Mouse (Mus musculus): ENCODE results near the gene Plekhg5.

The Plekhg5 gene

DNA sequence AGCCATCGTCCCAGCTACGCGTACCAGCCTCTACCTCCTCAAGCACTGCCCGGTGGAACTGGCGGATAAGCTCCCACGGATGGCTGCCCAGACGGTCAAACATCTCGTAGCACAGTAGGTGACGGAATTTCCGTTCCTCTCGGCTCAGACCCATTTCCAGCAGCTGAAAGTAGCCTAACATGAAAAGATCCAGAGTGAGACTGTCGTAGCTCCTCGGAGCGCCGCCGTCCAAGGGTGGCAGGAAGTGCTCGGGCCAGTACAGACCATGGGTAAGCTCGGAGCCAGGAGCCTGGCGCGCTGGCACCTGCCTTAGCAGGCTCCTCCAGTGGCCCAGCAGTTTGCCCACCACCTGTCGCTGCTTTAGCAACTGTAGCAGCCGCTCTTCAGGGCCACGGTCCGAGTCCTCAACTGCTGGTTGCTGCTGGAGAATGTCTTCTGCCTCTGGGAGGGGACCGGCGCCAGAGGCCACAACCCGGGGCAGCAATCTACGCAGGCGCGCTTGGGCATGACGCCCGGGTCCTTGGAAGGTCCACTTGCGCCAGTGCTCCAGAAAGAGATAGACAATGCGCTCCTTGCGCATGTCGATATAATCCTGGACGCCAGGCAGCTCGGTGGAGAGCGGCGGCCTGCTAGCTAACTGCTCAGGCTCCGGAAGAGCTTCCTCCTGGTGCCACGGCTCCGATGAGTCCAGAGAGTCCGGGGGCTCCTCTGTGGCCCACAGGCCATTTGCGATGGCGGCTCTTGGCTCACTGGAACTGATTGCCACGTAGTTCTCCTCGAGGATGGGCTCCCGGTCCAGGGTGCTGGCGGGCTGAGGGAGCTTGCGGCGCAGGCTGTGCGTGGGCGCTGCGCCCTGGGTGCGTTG lies 53.1 kb downstream of the Plekhg5 start:
- DNase-seq (ENCODE audit: low spot score), result no peak

- DNase-seq (ENCODE audit: low spot score), result no peak
Observed at GRCm38 (mm10) chr4:152126026-152126920, 54.0 kb downstream of the Plekhg5 start.

DNA sequence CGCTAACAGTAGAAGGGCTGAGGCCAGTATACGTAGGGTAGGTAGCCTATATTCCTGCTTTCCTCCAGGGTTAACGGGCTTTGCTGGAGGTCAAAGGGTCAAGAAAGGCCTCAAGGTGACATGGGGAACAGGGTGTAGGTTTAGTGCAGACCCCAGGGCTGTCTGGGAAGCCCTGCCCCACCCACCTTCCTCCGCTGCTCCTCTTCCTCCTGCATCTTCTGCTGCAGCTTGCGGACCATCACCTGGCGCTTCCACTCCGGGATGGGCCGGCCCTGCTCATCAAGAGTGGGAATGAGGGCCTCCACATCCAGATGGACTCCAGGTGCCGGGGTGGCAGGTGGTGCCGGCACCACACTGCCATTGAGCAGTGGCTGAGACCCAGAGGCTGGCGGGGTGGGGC lies 55.6 kb downstream of the Plekhg5 start:
- no peak for DNase-seq (ENCODE audit: low spot score)

DNA sequence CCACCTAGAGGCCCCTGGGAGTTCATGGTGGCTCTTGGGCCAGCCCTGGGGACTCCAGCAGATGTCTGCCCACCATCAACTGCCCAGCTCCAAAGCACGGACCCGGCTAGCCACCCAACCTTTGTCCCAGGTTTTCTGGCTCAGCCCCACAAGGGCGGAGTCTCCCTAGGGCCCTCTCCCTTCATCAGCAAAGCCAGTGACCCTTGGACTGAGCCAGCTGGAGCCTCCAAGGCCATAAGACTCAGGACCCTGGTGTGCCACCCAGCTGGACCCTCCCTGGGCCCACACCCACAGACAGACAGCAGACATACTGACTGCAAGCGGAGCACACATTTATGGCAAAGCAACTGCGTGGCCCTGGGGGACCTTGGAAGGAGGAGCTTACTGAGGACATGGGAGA lies 56.5 kb downstream of the Plekhg5 start:
- no peak for DNase-seq (ENCODE audit: low spot score)

DNA sequence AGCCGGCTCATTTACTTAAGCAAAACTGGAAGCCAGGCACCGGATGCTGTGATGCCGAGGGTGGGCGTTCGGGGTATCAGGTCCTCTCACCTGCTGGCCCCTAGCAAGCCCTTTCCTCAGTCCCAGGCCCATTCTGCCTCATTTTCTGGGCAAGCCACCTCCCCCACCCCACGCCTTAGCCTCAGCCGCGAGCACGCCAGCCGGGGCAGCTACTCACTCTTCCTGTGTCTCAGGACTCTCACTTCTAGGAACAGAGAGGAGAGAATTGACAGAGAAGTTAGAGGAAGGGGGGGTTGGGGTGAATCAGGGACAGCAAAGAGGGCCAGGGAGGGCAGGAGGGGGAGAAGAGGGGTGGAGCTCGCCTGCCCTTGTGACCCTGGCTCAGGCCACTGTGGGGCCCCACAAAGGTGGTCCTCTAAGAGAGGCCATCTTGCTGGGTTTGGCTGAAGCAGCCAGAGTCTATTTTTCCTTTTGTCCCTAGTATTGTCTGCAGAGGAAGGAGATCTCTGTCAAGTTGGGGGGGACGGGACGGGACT lies 57.2 kb downstream of the Plekhg5 start:
- DNase-seq (ENCODE audit: low spot score), result no peak

- DNase-seq (ENCODE audit: low spot score), result peak; percentile 48
Observed at GRCm38 (mm10) chr4:152130771-152131653, 58.7 kb downstream of the Plekhg5 start.

DNA sequence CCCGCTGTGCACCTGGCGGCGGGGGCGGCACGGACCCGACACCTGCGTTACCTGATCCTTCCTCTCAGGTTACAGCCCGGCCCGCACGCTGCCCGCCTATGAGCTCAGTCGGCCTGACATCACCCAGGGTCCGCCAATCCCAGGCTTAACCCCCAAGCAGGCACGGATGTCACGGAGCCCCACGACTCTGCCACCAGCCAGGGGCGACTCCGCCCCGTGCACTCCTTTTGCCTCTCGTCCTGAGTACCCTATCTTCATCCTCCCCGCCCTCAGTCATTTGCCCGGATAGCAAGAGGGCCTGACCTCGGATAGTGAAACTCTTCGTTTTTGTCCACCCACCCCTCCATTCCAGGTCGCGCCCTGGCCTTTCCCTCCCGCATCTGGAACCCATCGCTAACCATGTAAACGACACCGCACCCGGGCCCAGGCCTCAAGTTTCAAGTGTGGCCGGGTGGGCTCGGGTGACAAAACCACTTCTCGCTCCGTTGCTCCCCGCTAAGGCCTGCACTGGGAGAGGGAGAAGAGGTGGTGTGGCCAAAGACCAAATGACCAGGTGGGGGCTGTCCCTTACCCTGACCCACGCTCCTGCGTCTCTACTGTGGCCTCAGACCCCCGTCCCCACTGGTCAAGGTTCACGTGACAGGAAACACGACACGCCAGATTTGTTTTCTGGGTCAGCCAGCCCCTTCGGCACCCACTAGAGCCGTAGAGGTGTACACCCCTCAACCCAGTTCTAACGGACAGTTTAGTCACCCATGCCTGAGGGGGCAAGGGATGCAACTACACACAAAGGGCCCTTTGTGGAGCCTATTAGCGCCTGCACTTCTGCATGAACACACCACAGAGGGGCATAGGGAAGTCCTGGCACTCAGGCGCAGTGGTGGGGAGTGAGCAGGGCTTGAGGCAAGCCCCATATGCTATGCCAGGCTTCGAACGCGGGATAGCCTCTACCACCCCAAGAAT lies 59.8 kb downstream of the Plekhg5 start:
- no peak for DNase-seq (ENCODE audit: low spot score)

DNA sequence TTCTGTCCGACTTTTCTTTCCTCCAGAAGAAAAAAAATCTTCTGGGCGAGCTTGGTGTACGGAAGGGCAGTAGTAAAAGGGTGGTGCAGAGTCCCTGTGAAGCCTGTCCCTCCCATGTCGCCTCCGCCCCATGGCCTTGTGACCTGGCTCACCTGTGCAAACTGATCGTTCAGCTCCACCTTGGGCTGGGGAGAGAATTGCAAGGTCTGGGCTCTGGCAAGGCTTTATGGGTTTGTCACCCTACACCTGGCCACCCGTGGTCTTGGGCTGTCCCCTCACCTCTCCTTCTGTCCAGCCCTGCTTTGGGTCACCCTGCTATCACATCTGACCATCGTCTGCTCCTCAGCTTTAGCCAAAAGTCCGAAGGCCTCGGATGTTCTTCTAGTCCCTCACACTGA lies 60.5 kb downstream of the Plekhg5 start:
- no peak for DNase-seq (ENCODE audit: low spot score)

- DNase-seq (ENCODE audit: low spot score), result no peak
Observed at GRCm38 (mm10) chr4:152133213-152133612, 60.9 kb downstream of the Plekhg5 start.

DNA sequence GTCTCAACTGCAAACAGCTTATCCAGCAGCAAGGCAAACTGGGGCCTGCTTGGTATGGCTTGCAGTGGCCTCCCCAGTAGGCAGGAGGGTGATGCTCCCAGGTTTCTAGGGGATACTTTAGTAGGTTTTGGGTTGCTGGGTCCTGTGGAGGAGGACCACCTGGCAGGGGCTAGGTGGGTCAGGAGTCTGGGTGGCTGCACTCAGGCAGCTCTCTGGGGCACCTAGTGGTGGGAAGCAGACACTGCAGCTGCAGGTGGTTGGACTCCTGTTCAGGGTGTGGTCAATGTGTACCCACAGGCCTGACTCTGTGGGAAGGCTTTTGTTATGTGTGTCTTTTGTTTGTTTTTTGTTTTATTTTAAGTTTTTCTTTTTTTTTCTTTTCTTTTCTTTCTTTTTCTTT lies 62.2 kb downstream of the Plekhg5 start:
- peak; percentile 51 for DNase-seq (ENCODE audit: low spot score)

DNA sequence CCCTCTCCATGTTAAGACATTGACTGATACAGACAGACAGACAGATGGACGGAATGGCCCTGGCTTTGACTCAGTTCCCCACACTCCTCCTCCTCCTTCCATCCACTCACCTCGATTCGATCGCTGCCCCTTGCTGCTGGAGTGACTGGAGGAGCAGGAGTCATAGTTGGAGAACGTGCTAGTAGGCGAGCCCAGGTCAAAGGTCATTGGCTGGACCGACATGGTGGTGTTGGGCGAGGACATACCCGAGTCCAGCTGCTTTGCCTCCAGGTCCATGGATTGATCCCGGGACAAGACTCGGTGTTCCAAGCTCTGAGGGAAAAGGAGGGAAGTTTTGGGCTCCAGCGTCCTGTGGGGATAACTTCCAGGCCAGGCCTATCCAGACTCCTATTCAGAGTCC lies 63.1 kb downstream of the Plekhg5 start:
- DNase-seq (ENCODE audit: low spot score), result no peak

- DNase-seq (ENCODE audit: low spot score), result no peak
Observed at GRCm38 (mm10) chr4:152136112-152136875, 64.0 kb downstream of the Plekhg5 start.

- DNase-seq (ENCODE audit: low spot score), result no peak
Observed at GRCm38 (mm10) chr4:152136876-152137250, 64.6 kb downstream of the Plekhg5 start.

GRCm38 (mm10) chr4:152138497-152139260 lies 66.4 kb downstream of the Plekhg5 start:
- DNase-seq (ENCODE audit: low spot score), result peak; percentile 92

DNA sequence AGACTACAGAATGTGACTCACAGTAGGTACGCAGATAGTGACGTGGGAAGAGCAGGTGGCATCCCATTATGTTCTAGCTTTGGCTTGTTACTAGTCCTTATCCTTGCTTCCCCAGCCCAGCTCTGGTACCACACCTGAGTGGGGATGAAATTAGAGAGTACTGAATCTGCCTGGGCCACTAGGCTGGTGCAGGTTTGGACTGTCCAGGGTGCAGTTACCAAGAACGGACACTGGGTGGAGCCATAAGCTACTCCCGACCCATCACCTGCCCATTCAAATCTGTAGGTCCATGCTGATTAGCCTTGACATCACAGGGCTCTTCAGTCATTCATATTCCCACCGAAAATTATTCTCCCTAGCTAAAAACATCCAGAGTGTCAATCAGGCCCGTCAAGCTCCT lies 68.1 kb downstream of the Plekhg5 start:
- no peak for DNase-seq (ENCODE audit: low spot score)

DNA sequence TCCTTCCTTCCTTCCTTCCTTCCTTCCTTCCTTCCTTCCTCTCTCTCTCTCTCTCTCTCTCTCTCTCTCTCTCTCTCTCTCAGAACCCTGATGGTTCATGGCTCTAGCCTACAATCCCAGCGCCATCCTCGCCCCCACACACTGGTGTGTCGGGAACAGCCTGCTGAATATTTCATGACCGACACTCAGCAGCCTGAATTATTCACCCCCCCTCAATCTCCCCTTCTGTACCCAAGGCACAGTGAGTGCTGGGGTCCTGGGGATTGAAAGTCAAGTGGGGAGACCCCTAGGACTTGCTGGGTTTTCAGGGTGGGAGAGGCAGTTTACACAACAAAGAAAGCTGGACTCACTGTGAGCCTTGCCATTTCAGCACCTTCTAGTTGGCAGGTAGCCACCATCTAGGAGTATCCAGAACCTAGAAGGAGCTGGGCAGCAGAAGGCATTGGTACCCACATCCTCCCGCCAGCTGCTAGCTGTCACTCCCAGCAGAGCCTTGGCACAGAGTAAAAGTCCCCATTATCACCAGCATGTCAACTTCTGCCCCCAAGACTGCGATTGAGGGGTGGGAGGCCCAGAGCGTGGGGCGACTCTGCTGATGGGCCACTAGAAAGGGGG lies 69.3 kb downstream of the Plekhg5 start:
- no peak for DNase-seq (ENCODE audit: low spot score)

- no peak for DNase-seq (ENCODE audit: low spot score)
Observed at GRCm38 (mm10) chr4:152143632-152144031, 71.3 kb downstream of the Plekhg5 start.

- DNase-seq (ENCODE audit: low spot score), result no peak
Observed at GRCm38 (mm10) chr4:152145473-152145872, 73.2 kb downstream of the Plekhg5 start.
